Mouse (Mus musculus) common myeloid progenitor, adult 5-6 weeks (primary cell): Measurements from ENCODE around the gene Dynlt1b. TPM values are rescaled to one million over a fixed set of nuclear protein-coding genes. Genes with fewer than 3 reads are reported as not detected.
"Not testable (repeated sequence)": the region's sequence is repeated elsewhere in the genome, so short reads cannot be mapped to it uniquely, and the experiment has no call there.

Source experiments
- ATAC-seq: replicated peaks from 2 replicates; pipeline ENCODE4 v1.8.0; 2016; ENCODE audit warnings: low read depth, mild to moderate bottlenecking, moderate TSS enrichment, inconsistent platforms; ENCODE audit not compliant: poor library complexity, severe bottlenecking
- total RNA-seq: library from RNA; stranded (forward); fragments of 200-1000, 187-1606 nt; gene quantifications from 2 replicates; pipeline ENCODE4 v1.2.3, GENCODE M21; 2017

The Dynlt1b gene
- total RNA-seq, result 95.3 and 115 TPM in 2 replicates

- ATAC-seq, result peak; percentile 97
Measured at GRCm38 (mm10) chr17:6429945-6430344, at the start of gene Dynlt1b. TSS of gene Dynlt1b (plus strand) at chr17:6430112.

GRCm38 (mm10) chr17:6380182-6380841, 49.6 kb upstream of the Dynlt1b start:
- not testable (repeated sequence) for ATAC-seq

- ATAC-seq, result not testable (repeated sequence)
Measured at GRCm38 (mm10) chr17:6381071-6381682, 48.7 kb upstream of the Dynlt1b start.

- ATAC-seq, result peak; percentile 95
Measured at GRCm38 (mm10) chr17:6386927-6387326, 43.0 kb upstream of the Dynlt1b start.

GRCm38 (mm10) chr17:6387380-6387911, 42.5 kb upstream of the Dynlt1b start:
- ATAC-seq, result not testable (repeated sequence)

GRCm38 (mm10) chr17:6389463-6389862, 40.4 kb upstream of the Dynlt1b start:
- ATAC-seq, result not testable (repeated sequence)

- ATAC-seq, result not testable (repeated sequence)
Measured at GRCm38 (mm10) chr17:6390731-6391130, 39.2 kb upstream of the Dynlt1b start.

GRCm38 (mm10) chr17:6391736-6392135, 38.2 kb upstream of the Dynlt1b start:
- not testable (repeated sequence) for ATAC-seq

GRCm38 (mm10) chr17:6392473-6393340, 37.2 kb upstream of the Dynlt1b start:
- ATAC-seq, result peak; percentile 67

- ATAC-seq, result not testable (repeated sequence)
Measured at GRCm38 (mm10) chr17:6398079-6398478, 31.8 kb upstream of the Dynlt1b start.

GRCm38 (mm10) chr17:6398816-6399215, 31.1 kb upstream of the Dynlt1b start:
- not testable (repeated sequence) for ATAC-seq

- peak; percentile 63 for ATAC-seq
Measured at GRCm38 (mm10) chr17:6399281-6400096, 30.4 kb upstream of the Dynlt1b start.

GRCm38 (mm10) chr17:6400097-6400489, 29.8 kb upstream of the Dynlt1b start:
- not testable (repeated sequence) for ATAC-seq

- ATAC-seq, result peak; percentile 79
Measured at GRCm38 (mm10) chr17:6404493-6404892, 25.4 kb upstream of the Dynlt1b start.

GRCm38 (mm10) chr17:6406972-6407371, 22.9 kb upstream of the Dynlt1b start:
- ATAC-seq, result peak; percentile 52

GRCm38 (mm10) chr17:6410713-6411213, 19.1 kb upstream of the Dynlt1b start:
- ATAC-seq, result not testable (repeated sequence)

- not testable (repeated sequence) for ATAC-seq
Measured at GRCm38 (mm10) chr17:6417118-6417517, 12.8 kb upstream of the Dynlt1b start.

- ATAC-seq, result not testable (repeated sequence)
Measured at GRCm38 (mm10) chr17:6420557-6420956, 9.4 kb upstream of the Dynlt1b start.
